Mouse (Mus musculus): ENCODE results near the gene Kiss1r. TPM values are rescaled to one million over a fixed set of nuclear protein-coding genes. Genes with fewer than 3 reads are reported as not detected.

Kiss1r gene
- polyA plus RNA-seq, 1 experiment: 0.25 TPM

GRCm38 (mm10) chr10:79928907-79929701 lies 12.3 kb downstream of the Kiss1r start:
- Histone ChIP-seq H3K4me3 (ENCODE audit: low read depth, low read length) (no peak overlapping the region), H3K36me3 (ENCODE audit: control insufficient read depth, insufficient read depth, low read length, poor library complexity, severe bottlenecking) (no peaks in the 10 kb centered on the region), H3K27ac (ENCODE audit: insufficient read depth, low read length) (no peak overlapping the region), H3K27me3 (ENCODE audit: control insufficient read depth, insufficient read depth, low read length, poor library complexity, severe bottlenecking) (no peaks in the 10 kb centered on the region), H3K9me3 (replicated peaks; ENCODE audit: control insufficient read depth, insufficient read depth, low read length, poor library complexity, severe bottlenecking) (no peaks in the 10 kb centered on the region), H3K9ac (ENCODE audit: low read depth, poor library complexity, severe bottlenecking) (no peak overlapping the region), H3K4me1 (ENCODE audit: control insufficient read depth, insufficient read depth, low read length) (no peaks in the 10 kb centered on the region)
- TF ChIP-seq EP300 (IDR thresholded peaks at IDR 0.05; ENCODE audit: insufficient read depth, low read depth, low read length) (no peak), CTCF (IDR thresholded peaks at IDR 0.05; ENCODE audit: low read depth, low read length) (no peak)

- no peak overlapping the region for H3K9ac ChIP-seq (ENCODE audit: low read depth, poor library complexity, severe bottlenecking)
- no peak overlapping the region for H3K4me3 ChIP-seq (ENCODE audit: low read depth, low read length)
- no peak for TF ChIP-seq EP300 (IDR thresholded peaks at IDR 0.05; ENCODE audit: insufficient read depth, low read depth, low read length)
- no peak for TF ChIP-seq CTCF (IDR thresholded peaks at IDR 0.05; ENCODE audit: low read depth, low read length)
- no peak for TF ChIP-seq POLR2A (IDR thresholded peaks at IDR 0.05; ENCODE audit: insufficient read depth, low read length)
- no peaks in the 10 kb centered on the region for H3K27me3 ChIP-seq (ENCODE audit: control insufficient read depth, insufficient read depth, low read length, poor library complexity, severe bottlenecking)
- H3K27ac ChIP-seq (ENCODE audit: insufficient read depth, low read length): no peak overlapping the region
- H3K4me1 ChIP-seq (ENCODE audit: control insufficient read depth, insufficient read depth, low read length): no peaks in the 10 kb centered on the region
- H3K9me3 ChIP-seq (replicated peaks; ENCODE audit: control insufficient read depth, insufficient read depth, low read length, poor library complexity, severe bottlenecking): no peaks in the 10 kb centered on the region
- H3K36me3 ChIP-seq (ENCODE audit: control insufficient read depth, insufficient read depth, low read length, poor library complexity, severe bottlenecking): no peaks in the 10 kb centered on the region
These were observed 13.4 kb downstream of the Kiss1r start for GRCm38 (mm10) chr10:79929967-79930825.

GRCm38 (mm10) chr10:79930826-79931186 lies 14.0 kb downstream of the Kiss1r start:
- Histone ChIP-seq H3K4me1 (ENCODE audit: control insufficient read depth, insufficient read depth, low read length) (no peaks in the 10 kb centered on the region), H3K27me3 (ENCODE audit: control insufficient read depth, insufficient read depth, low read length, poor library complexity, severe bottlenecking) (no peaks in the 10 kb centered on the region), H3K4me3 (ENCODE audit: low read depth, low read length) (no peak overlapping the region), H3K36me3 (ENCODE audit: control insufficient read depth, insufficient read depth, low read length, poor library complexity, severe bottlenecking) (no peaks in the 10 kb centered on the region), H3K27ac (ENCODE audit: insufficient read depth, low read length) (no peak overlapping the region), H3K9me3 (replicated peaks; ENCODE audit: control insufficient read depth, insufficient read depth, low read length, poor library complexity, severe bottlenecking) (no peaks in the 10 kb centered on the region), H3K9ac (ENCODE audit: low read depth, poor library complexity, severe bottlenecking) (no peak overlapping the region)
- TF ChIP-seq EP300 (IDR thresholded peaks at IDR 0.05; ENCODE audit: insufficient read depth, low read depth, low read length) (no peak), CTCF (IDR thresholded peaks at IDR 0.05; ENCODE audit: low read depth, low read length) (no peak), POLR2A (IDR thresholded peaks at IDR 0.05; ENCODE audit: insufficient read depth, low read length) (no peak)

- Histone ChIP-seq H3K4me1 (ENCODE audit: control insufficient read depth, insufficient read depth, low read length) (no peaks in the 10 kb centered on the region), H3K9me3 (replicated peaks; ENCODE audit: control insufficient read depth, insufficient read depth, low read length, poor library complexity, severe bottlenecking) (no peaks in the 10 kb centered on the region), H3K27me3 (ENCODE audit: control insufficient read depth, insufficient read depth, low read length, poor library complexity, severe bottlenecking) (no peaks in the 10 kb centered on the region), H3K27ac (ENCODE audit: insufficient read depth, low read length) (no peak overlapping the region), H3K36me3 (ENCODE audit: control insufficient read depth, insufficient read depth, low read length, poor library complexity, severe bottlenecking) (no peaks in the 10 kb centered on the region), H3K4me3 (ENCODE audit: low read depth, low read length) (no peak overlapping the region), H3K9ac (ENCODE audit: low read depth, poor library complexity, severe bottlenecking) (no peak overlapping the region)
- TF ChIP-seq EP300 (IDR thresholded peaks at IDR 0.05; ENCODE audit: insufficient read depth, low read depth, low read length): no peak
These were observed 15.0 kb downstream of the Kiss1r start for GRCm38 (mm10) chr10:79931797-79932196.

- Histone ChIP-seq H3K9ac (ENCODE audit: low read depth, poor library complexity, severe bottlenecking) (no peak overlapping the region), H3K36me3 (ENCODE audit: control insufficient read depth, insufficient read depth, low read length, poor library complexity, severe bottlenecking) (no peaks in the 10 kb centered on the region), H3K9me3 (replicated peaks; ENCODE audit: control insufficient read depth, insufficient read depth, low read length, poor library complexity, severe bottlenecking) (no peaks in the 10 kb centered on the region), H3K27me3 (ENCODE audit: control insufficient read depth, insufficient read depth, low read length, poor library complexity, severe bottlenecking) (no peaks in the 10 kb centered on the region), H3K4me3 (ENCODE audit: low read depth, low read length) (no peak overlapping the region), H3K4me1 (ENCODE audit: control insufficient read depth, insufficient read depth, low read length) (no peaks in the 10 kb centered on the region), H3K27ac (ENCODE audit: insufficient read depth, low read length) (no peak overlapping the region)
- TF ChIP-seq CTCF (IDR thresholded peaks at IDR 0.05; ENCODE audit: low read depth, low read length) (no peak), POLR2A (IDR thresholded peaks at IDR 0.05; ENCODE audit: insufficient read depth, low read length) (no peak), EP300 (IDR thresholded peaks at IDR 0.05; ENCODE audit: insufficient read depth, low read depth, low read length) (no peak)
These were observed 16.0 kb downstream of the Kiss1r start for GRCm38 (mm10) chr10:79932736-79933135.

GRCm38 (mm10) chr10:79933145-79933679 lies 16.4 kb downstream of the Kiss1r start:
- TF ChIP-seq EP300 (IDR thresholded peaks at IDR 0.05; ENCODE audit: insufficient read depth, low read depth, low read length) (no peak), POLR2A (IDR thresholded peaks at IDR 0.05; ENCODE audit: insufficient read depth, low read length) (no peak), CTCF (IDR thresholded peaks at IDR 0.05; ENCODE audit: low read depth, low read length) (no peak)
- H3K4me1 ChIP-seq (ENCODE audit: control insufficient read depth, insufficient read depth, low read length): no peaks in the 10 kb centered on the region
- no peak overlapping the region for H3K9ac ChIP-seq (ENCODE audit: low read depth, poor library complexity, severe bottlenecking)
- no peak overlapping the region for H3K27ac ChIP-seq (ENCODE audit: insufficient read depth, low read length)
- no peaks in the 10 kb centered on the region for H3K36me3 ChIP-seq (ENCODE audit: control insufficient read depth, insufficient read depth, low read length, poor library complexity, severe bottlenecking)
- no peaks in the 10 kb centered on the region for H3K27me3 ChIP-seq (ENCODE audit: control insufficient read depth, insufficient read depth, low read length, poor library complexity, severe bottlenecking)
- H3K9me3 ChIP-seq (replicated peaks; ENCODE audit: control insufficient read depth, insufficient read depth, low read length, poor library complexity, severe bottlenecking): no peaks in the 10 kb centered on the region
- no peak overlapping the region for H3K4me3 ChIP-seq (ENCODE audit: low read depth, low read length)
